Mouse (Mus musculus) hindlimb bud, embryonic 11.5 days (tissue): ENCODE data around the gene Idi2.
"Not testable (repeated sequence)": the region's sequence is repeated elsewhere in the genome, so short reads cannot be mapped to it uniquely, and the experiment has no call there.

Experiments
- DNase-seq: peaks from one replicate; pipeline ENCODE4 v3.0.0-alpha.2; 2012; ENCODE audit warnings: low read depth, low spot score; ENCODE audit errors: extremely low spot score

Idi2 gene

DNA sequence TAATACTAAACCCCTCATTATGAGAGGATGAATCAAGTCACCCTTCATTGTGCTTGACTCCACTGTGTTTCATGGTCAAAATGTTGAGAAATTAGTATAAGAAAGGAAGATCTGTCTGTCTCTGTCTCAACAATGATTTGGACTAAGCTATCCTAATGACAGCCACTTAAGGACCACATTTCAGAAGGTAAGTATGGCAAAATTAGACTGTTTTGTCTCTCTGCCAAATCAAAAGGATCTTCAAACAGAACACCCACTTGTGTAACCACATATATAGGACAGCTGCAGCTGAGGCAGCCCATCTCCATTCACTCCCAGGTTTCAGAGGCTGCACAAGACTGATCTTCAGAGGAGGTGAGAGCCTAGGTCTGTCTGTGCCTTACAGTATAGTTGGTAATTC is at the start of gene Idi2:
Gene Idi2, plus strand, starts transcription at position 301 of the 400 bp plus-strand sequence.
- DNase-seq: not testable (repeated sequence)

DNA sequence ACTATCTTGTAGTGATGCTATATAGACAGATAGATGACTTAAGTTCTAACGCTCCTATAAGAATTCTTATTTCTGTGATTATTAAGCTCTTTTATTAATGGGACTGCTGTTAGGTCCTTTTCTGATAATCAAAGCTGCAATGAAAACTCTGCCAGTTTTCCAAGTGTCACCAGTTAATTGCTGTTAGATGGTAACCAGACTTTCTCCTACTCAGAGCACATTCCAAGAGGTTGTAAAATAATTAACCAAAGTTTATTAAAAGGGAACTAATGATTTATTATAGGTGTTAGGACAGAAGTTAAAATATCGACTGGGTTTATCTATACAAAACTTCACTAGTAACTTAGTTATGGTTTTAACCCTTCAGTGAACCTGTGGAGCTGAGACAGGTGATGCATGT is 46.7 kb upstream of the Idi2 start:
- DNase-seq: not testable (repeated sequence)

DNA sequence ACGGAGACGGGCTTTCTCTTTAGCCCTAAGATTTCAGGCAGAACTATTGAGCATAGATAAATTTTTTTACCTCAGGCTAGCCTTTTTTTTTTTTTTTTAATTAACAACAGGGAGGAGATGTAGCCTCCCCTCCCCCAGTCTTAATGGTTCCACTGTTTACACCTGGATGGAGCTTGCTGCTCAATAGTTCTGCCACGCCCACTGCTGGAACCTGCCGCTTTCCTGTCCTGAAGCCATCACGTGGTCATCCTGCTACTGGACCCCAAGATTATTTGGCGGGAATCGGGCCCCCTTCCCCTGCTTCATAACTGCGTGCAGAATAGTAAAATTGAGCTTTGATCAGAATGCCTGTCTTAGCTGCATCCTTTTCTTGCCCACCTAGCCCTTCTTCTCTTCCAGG is 38.8 kb upstream of the Idi2 start:
- not testable (repeated sequence) for DNase-seq

DNA sequence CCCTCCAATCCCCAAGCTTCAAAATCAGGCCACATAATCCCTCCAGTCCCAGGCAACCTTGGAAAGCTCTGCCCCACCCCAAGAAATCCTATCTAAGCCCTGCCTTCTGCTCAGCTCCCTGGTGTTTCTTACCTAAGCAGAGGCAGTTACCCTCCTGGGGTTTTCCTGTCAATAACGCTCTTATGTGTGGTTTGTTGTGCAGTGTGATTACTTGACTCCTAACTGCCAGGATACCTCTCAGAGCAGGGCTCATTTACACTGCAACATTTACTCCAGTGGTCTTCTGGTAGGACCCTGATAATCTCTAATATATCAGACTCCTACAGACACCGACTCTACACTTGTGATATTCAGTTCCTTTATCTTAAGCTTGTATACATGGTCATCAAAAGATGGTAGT is 19.2 kb upstream of the Idi2 start:
- DNase-seq: no peak

DNA sequence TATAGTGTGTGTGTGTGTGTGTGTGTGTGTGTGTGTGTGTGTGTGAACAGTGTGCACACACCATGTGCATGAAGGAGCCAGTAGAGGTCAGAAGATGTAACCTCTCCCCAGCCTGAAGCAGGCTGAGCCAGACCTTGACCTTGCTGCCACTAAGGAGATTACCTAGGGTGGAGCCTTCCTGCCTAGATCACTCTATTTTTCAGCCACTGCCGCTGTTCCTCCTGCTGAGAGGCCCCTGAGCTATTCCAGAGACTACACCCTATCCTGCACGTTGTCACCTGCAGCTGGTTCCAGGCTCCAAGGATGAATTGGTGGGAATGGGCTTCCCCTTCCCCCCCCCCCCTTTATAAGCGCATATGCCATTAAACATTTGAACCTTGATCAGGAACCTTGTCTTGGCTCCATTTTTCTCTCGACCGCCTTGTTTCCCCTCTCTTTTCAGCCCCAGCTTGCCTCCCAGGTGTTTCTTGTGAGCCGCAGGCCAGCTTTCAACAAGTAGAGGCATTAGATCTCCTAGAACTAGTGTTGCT is 15.0 kb upstream of the Idi2 start:
- DNase-seq: not testable (repeated sequence)

DNA sequence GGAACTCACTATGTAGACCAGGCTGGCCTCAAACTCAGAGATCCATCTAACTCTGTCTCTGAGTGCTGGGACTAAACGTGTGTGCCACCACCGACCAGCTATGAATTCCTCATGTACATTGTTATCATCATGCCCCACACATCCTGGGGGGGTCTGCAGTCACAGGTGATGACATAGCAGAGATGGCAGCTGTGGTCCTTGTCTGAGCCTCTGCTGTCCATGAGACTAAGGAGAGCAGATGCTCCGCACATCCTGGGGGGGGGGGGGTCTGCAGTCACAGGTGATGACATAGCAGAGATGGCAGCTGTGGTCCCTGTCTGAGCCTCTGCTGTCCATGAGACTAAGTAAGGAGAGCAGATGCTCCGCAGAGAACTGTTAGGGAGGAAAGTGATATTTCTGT is 11.6 kb upstream of the Idi2 start:
- DNase-seq: not testable (repeated sequence)

DNA sequence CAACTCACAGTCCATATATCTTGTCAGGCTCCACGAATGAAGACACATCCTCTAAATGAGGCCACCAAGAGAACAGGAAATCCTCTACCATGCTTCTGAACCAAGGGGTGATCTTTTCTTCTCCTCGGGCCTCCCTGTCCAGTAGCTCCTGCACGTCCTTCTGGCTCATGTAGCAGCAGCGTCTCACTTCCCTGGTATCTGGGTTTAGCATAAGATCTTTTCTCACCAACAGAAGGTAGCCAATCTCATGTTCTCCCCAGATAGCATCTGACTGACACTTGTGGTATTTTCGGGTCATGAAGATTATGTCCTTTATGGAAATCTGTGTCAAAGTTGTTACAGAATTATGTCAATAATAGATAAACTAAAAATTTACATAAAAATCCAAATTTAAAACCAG is 11.0 kb upstream of the Idi2 start:
- not testable (repeated sequence) for DNase-seq

DNA sequence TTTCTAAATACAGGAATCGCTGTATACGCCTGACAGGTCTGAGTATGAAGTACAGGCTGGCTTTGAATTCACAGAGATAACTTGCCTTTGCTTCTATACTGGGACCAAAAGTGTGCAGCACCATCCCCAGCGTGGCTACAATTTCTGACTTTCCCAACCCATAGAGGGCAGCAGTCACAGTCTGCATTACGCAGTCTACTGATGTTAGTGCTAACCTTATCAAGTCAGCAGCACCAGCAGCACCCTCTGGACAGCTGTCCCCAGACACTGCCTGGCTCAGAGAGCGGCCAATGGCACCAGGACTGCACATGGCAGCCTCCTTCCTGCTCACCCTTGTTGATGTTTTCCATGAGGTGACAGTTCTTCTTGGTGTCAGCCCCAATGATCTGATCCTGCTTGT is 8.8 kb upstream of the Idi2 start:
- DNase-seq: not testable (repeated sequence)

DNA sequence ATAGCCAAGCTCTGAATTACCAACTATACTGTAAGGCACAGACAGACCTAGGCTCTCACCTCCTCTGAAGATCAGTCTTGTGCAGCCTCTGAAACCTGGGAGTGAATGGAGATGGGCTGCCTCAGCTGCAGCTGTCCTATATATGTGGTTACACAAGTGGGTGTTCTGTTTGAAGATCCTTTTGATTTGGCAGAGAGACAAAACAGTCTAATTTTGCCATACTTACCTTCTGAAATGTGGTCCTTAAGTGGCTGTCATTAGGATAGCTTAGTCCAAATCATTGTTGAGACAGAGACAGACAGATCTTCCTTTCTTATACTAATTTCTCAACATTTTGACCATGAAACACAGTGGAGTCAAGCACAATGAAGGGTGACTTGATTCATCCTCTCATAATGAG is 4.5 kb upstream of the Idi2 start, which contains the start of gene Gm9745:
Gene Gm9745, minus strand, starts transcription at position 101 of the 400 bp plus-strand sequence.
- not testable (repeated sequence) for DNase-seq

DNA sequence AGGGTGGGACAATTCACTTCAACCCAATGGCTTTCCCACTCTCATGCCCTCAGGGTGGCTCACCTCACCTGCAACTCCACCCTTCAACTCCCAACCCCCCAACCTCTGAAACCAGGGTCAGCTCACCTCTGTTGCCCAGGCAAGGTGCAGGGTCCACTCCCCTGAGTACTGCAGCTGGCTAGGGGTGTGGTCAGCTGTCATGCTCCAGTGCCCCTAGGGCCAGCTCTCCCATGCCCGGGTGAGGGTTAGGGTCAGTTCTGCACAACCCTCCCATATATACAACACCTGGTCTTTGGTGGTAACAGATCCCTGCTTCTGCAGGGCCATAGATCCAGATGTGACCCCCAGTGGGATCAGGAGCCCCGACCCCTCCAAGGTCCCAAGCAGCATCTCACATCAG is 2.5 kb downstream of the Idi2 start:
- DNase-seq: not testable (repeated sequence)

DNA sequence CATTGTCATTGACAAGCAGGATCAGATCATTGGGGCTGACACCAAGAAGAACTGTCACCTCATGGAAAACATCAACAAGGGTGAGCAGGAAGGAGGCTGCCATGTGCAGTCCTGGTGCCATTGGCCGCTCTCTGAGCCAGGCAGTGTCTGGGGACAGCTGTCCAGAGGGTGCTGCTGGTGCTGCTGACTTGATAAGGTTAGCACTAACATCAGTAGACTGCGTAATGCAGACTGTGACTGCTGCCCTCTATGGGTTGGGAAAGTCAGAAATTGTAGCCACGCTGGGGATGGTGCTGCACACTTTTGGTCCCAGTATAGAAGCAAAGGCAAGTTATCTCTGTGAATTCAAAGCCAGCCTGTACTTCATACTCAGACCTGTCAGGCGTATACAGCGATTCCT is 4.2 kb downstream of the Idi2 start:
- not testable (repeated sequence) for DNase-seq

DNA sequence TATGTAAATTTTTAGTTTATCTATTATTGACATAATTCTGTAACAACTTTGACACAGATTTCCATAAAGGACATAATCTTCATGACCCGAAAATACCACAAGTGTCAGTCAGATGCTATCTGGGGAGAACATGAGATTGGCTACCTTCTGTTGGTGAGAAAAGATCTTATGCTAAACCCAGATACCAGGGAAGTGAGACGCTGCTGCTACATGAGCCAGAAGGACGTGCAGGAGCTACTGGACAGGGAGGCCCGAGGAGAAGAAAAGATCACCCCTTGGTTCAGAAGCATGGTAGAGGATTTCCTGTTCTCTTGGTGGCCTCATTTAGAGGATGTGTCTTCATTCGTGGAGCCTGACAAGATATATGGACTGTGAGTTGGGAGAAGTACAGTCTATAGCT is 6.4 kb downstream of the Idi2 start:
- not testable (repeated sequence) for DNase-seq

DNA sequence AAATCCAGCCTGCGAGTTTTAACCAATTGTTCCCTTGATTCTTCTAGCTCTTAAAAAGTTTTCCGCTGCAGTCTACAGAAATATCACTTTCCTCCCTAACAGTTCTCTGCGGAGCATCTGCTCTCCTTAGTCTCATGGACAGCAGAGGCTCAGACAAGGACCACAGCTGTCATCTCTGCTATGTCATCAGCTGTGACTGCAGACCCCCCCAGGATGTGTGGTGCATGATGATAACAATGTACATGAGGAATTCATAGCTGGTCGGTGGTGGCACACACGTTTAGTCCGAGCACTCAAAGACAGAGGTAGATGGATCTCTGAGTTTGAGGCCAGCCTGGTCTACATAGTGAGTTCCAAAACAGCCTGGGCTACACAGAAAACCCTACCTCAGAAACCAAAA is 6.9 kb downstream of the Idi2 start:
- not testable (repeated sequence) for DNase-seq

DNA sequence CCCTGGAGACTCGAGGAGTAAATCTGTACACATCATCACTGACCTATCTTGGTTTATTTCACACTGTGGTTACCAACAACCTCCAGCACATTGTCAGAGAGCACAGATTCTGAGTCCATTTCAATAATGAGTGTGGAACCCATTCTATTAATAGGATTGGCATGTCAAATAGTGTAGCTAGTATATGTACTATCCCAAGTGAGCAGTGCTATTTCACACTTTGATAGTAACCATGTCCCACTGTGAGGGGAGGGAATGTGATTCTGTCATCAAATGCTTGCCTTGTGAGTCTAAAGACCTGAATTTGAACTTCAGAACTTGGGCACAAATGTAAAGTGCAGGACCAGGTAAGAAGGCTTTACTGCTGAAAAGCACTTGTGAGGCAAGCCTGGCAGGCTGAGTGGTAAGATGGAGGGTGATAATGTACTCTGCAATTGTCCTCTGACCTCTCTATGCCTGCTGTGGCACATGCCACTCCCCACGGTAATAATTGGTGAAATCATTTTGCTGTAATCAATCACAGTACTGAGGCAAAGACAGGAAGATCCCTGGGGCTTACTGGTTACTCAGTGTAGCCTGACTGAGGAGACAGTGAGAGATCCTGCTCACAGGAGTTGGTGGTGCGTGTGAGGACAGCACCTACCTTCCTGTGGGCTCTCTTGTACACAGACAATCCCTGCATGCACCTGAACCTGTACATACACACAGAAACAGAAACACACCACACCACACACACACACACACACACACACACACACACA is 8.6 kb downstream of the Idi2 start:
- DNase-seq: not testable (repeated sequence)

DNA sequence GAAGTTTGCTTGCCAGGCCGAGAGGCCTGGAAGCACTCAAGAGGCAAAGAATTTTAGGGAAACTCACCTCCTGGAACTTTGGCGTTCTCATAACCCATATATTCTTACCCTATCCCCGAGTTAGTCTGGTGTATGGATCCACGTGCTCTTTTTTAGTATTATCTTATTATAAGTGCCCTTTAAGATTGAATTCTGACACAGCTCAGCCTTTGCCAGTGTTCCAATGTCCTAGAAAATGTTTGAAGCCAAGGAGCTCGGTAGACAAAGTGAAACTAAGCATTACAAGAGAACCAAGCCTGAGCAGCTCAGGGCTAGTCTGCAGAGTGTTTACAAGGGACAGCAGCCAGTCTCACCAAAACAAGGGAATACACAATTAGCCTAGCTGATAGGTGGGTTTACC is 9.6 kb downstream of the Idi2 start:
- not testable (repeated sequence) for DNase-seq

DNA sequence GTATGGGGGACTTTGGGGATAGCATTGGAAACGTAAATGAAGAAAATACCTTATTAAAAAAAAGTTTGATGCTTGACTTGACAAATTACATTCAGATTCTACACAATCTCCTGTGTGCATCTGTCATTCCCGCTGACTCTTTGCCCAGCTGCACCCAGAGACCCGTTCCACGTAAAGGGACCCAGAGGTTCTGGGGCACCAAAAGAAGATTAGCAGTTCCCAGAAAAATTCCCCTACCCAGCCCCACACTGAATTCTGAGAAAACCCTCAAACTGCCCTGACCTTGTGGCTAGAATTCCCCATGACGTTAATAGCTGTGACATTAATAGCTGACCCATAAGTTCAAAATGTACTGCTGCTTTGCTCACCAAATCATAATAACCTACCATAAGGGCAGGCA is 12.6 kb downstream of the Idi2 start:
- no peak for DNase-seq

DNA sequence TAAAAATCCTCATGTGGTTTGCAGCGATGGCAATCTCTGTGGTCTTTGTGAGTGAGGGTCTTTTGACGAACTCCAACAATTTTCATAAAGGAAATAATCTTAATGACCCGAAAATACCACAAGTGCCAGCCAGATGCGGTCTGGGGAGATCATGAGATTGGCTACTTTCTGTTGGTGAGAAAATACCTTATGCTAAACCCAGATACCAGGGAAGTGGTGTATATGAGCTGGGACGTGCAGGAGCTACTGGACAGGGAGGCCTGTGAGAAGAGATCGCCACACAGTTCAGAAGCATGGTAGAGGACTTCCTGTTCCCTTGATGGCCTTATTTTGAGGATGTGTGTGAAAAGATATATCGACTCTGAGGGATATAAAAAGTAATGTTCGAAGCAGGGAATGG is 15.1 kb downstream of the Idi2 start:
- DNase-seq: no peak

DNA sequence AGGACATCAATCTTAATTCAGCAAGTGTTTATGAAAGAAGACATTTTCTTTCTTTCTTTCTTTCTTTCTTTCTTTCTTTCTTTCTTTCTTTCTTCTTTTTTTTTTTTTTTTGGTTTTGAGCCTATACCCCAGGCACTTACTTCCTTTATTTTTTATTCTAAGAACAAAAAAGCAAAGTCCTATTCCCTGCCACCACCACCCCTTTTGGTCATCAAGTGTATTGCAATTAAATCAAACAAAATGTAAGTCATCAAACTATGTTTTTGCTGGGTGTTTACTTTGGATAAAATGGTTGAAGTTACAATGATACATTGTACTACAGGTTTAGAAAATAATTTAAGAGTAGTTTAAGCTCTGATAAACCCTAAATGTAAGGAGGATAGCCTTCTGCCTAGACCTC is 19.7 kb downstream of the Idi2 start:
- DNase-seq: no peak

DNA sequence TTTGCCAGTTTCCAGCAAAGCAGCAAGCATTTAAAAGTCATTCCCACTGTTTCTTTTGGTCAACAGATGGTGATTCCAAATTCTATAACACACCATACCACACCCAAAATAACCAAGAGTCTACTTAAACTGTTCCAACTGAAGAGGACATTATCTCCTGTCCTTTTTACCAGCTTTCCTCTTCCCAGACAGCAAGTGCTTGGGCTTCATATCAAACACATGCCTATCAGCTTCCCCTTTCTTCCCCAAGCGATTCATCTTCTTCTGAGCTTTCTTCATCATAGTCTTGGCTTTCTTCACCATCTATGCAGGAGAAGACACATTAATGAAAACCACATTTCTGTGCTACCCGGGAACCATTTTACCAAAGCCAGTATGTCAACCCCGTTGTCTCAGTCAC is 20.3 kb downstream of the Idi2 start:
- DNase-seq: no peak

DNA sequence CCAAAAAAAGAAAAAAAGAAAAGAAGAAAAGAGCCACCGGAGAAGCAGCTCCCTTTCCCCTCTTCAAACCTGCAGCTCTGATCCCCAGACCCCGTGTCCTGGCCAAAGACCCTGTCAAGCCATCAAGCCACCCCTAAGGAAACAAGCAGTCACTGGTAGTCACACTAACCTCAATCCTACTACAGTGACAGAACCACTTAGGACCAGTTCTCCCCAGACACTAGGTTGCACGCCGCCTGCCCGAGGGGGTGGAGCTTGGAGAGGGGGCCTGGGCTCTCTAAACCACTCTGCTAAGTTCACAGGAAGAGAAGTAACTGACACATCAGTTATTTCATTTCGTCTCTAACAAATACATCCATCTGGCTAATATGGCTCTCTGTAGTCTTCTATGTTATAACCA is 39.6 kb downstream of the Idi2 start:
- DNase-seq: no peak

DNA sequence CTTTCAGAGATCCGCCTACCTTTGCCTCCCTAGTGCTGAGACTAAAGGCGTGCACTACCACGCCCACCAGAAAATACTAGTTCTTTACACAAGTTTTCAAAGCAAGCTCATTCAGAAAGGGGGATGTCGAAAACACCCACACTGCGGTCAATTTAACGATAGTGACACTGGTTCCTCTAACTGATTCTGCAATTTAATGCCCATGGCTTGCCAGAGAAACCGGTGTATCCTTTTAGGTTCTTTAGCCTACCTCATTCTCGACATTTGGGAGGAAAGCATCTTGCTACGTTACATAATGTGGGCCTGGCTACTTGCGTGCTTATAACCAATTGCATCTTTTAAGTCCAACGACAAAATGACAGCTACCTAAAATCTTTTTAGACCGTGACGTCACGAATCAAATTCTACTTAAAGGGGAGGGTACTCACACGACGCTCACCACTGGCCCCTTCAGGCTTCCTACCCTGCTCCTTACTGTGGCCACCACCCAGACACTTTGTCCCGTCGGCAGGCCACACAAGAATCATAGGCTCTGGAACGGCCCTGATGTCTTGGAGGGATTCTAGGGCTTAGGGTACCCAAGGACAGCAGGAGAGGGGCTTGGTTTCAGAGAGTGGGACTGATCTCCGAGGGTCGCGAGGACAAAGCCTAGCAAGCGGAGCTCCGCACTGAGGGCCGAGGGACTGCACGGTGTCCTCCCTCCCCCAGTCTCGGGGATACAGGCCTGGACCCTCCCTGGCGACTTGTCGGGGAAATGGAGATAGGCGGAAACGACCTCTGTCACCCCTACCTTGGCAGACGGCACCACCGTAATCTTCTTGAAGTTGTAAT is 42.7 kb downstream of the Idi2 start:
- peak; percentile 10 for DNase-seq
